Mouse (Mus musculus): Measurements from ENCODE around the gene Tspo. TPM values are rescaled to one million over a fixed set of nuclear protein-coding genes. Genes with fewer than 3 reads are reported as not detected.

The Tspo gene
- 100 to 1,000 TPM; 134 to 147 TPM for total RNA-seq (2023)

GRCm38 (mm10) chr15:83563327-83563856 is at the start of gene Tspo, which contains the start of gene Mcat:
TSS of gene Tspo (plus strand) at chr15:83563592.
TSS of gene Mcat (minus strand) at chr15:83563787.

GRCm38 (mm10) chr15:83526424-83527091 is 36.8 kb upstream of the Tspo start, which contains the start of gene Bik:
TSS of gene Bik (plus strand) at chr15:83526862.

GRCm38 (mm10) chr15:83594513-83595363 is 31.3 kb downstream of the Tspo start, which contains the start of gene Ttll12:
TSS of gene Ttll12 (minus strand) at chr15:83595157.

Other genes with a start within 250 kb of the Tspo start
- gene Arfgap3, start 213.3 kb upstream of the Tspo start, total RNA-seq (2023), result 10 to 100 TPM; 18.2 to 19.8 TPM
- 100 to 1,000 TPM; 127 to 147 TPM for gene Pacsin2, start 99.0 kb upstream of the Tspo start, total RNA-seq (2023)
- 1 to 10 TPM; 3.2 to 4.6 TPM for gene Ttll1, start 52.7 kb upstream of the Tspo start, total RNA-seq (2023)
- gene Bik, start 36.7 kb upstream of the Tspo start, total RNA-seq (2023), result not detected
- 10 to 100 TPM in 1 of 2 experiments, 1 to 10 TPM in 1; 7.9 to 11.2 TPM for gene Mcat, start 195 bp downstream of the Tspo start, total RNA-seq (2023)
- 1 to 10 TPM; 5.0 to 5.3 TPM for gene Ttll12, start 31.6 kb downstream of the Tspo start, total RNA-seq (2023)
- not detected for gene Scube1, start 161.4 kb downstream of the Tspo start, total RNA-seq (2023)
- not detected for gene Mpped1, start 215.9 kb downstream of the Tspo start, total RNA-seq (2023)

All from monocyte, adult 59 days (primary cell).